Mouse (Mus musculus) G1E (cell line): ENCODE results near the gene Grik5. TPM values are rescaled to one million over a fixed set of nuclear protein-coding genes. Genes with fewer than 3 reads are reported as not detected.

Experiments used
- ATAC-seq: 2 replicates; pipeline ENCODE4 v1.8.0; 2016; ENCODE audit warnings: mild to moderate bottlenecking; ENCODE audit not compliant: insufficient number of reproducible peaks, poor library complexity, low FRiP score, severe bottlenecking; ENCODE audit errors: extremely low read depth
- DNase-seq: peaks from one replicate; pipeline ENCODE4 v3.0.0; 2012; ENCODE audit warnings: low spot score
- H3K27me3 ChIP-seq: 2 replicates; pipeline ENCODE4 v1.6.1; 2012; ENCODE audit warnings: mild to moderate bottlenecking, low read length, inconsistent platforms; ENCODE audit not compliant: insufficient read depth
- H3K36me3 ChIP-seq: replicated peaks from 2 replicates; pipeline ENCODE3; 2012; ENCODE audit warnings: mild to moderate bottlenecking, inconsistent platforms
- H3K4me1 ChIP-seq: 2 replicates; pipeline ENCODE4 v1.6.1; 2012; ENCODE audit warnings: low read depth, low read length, inconsistent platforms, mixed read lengths; ENCODE audit not compliant: insufficient read depth
- H3K4me3 ChIP-seq: 2 replicates; pipeline ENCODE4 v1.5.1; 2012; ENCODE audit warnings: low read depth, mild to moderate bottlenecking, inconsistent platforms, low read length, moderate library complexity, mixed read lengths
- H3K9me3 ChIP-seq: replicated peaks from 2 replicates; pipeline ENCODE4 v1.6.1; 2012; ENCODE audit warnings: inconsistent platforms
- CTCF ChIP-seq: IDR thresholded peaks from 2 replicates; pipeline ENCODE4 v1.5.1; 2012; ENCODE audit warnings: low read depth, low read length, inconsistent platforms, mixed read lengths
- GATA1 ChIP-seq: IDR thresholded peaks from 2 replicates; pipeline ENCODE4 v1.6.1; 2012; ENCODE audit warnings: borderline replicate concordance, low read length, inconsistent platforms, mixed read lengths
- GATA2 ChIP-seq: IDR thresholded peaks from 2 replicates; pipeline ENCODE4 v1.6.1; 2012; ENCODE audit warnings: low read depth, low read length, inconsistent platforms, borderline replicate concordance
- POLR2AphosphoS5 ChIP-seq: IDR thresholded peaks from 2 replicates; pipeline ENCODE4 v1.6.1; 2012; ENCODE audit warnings: low read depth, low read length, inconsistent platforms; ENCODE audit not compliant: insufficient replicate concordance
- TAL1 ChIP-seq: conservative IDR thresholded peaks from 2 replicates; pipeline ENCODE4 v1.6.1; 2012; ENCODE audit warnings: low read depth, low read length, inconsistent platforms, mixed read lengths
- polyA plus RNA-seq: library from polyadenylated mRNA; stranded (reverse); fragments of >175 nt; gene quantifications from 2 replicates; pipeline ENCODE4 v1.2.3, GENCODE M21; 2012
- total RNA-seq, 2 experiments: library from RNA; stranded (forward) in 1 of 2; stranded (reverse) in 1 of 2; fragments of 200-1000 nt in 1 of 2; fragments of >200 nt in 1 of 2; fragmentation: Nextera tagmentation in 1 of 2; gene quantifications; 2 replicates each; pipeline ENCODE4 v1.2.3; 2014 to 2017

The Grik5 gene
- total and polyA plus RNA-seq, 3 experiments, result 91.3 to 198 (median 94.6) TPM

GRCm38 (mm10) chr7:25003291-25003690, 68.9 kb downstream of the Grik5 start:
- Histone ChIP-seq H3K36me3 (no peaks in the 10 kb centered on the region), H3K9me3 (no peaks in the 10 kb centered on the region), H3K4me3 (no peak overlapping the region), H3K4me1 (no peaks in the 10 kb centered on the region), H3K27me3 (peaks cover 11% of the 10 kb centered on the region; the same call in 1 of the 2 replicates)
- DNase-seq (no peak), ATAC-seq (no peak)
- TF ChIP-seq CTCF (no peak), POLR2AphosphoS5 (no peak), TAL1 (no peak), GATA2 (no peak), GATA1 (no peak)

- no peak for ATAC-seq
- no peak for DNase-seq
- no peaks in the 10 kb centered on the region for H3K4me1 ChIP-seq
- no peaks in the 10 kb centered on the region for H3K9me3 ChIP-seq
- no peak overlapping the region for H3K4me3 ChIP-seq
- TF ChIP-seq CTCF, result no peak
- TF ChIP-seq TAL1, result no peak
- no peaks in the 10 kb centered on the region for H3K36me3 ChIP-seq
- H3K27me3 ChIP-seq, result peaks cover 11% of the 10 kb centered on the region; the same call in 1 of the 2 replicates
These were observed 71.4 kb downstream of the Grik5 start for GRCm38 (mm10) chr7:25000711-25001110.

GRCm38 (mm10) chr7:25000211-25000610, 71.9 kb downstream of the Grik5 start:
- no peak for ATAC-seq
- H3K4me1 ChIP-seq, result no peaks in the 10 kb centered on the region
- no peak for TF ChIP-seq CTCF
- TF ChIP-seq POLR2AphosphoS5, result no peak
- no peak for TF ChIP-seq TAL1
- no peak for TF ChIP-seq GATA1
- no peak for TF ChIP-seq GATA2
- H3K27me3 ChIP-seq, result peaks cover 11% of the 10 kb centered on the region; the same call in 1 of the 2 replicates
- no peaks in the 10 kb centered on the region for H3K36me3 ChIP-seq
- H3K9me3 ChIP-seq, result no peaks in the 10 kb centered on the region
- H3K4me3 ChIP-seq, result no peak overlapping the region
- no peak for DNase-seq

- H3K4me3 ChIP-seq, result no peak overlapping the region
- no peaks in the 10 kb centered on the region for H3K4me1 ChIP-seq
- H3K27me3 ChIP-seq, result peaks cover 21% of the 10 kb centered on the region
- TF ChIP-seq TAL1 (no peak), CTCF (no peak), GATA2 (no peak), GATA1 (no peak), POLR2AphosphoS5 (no peak)
- DNase-seq (no peak), ATAC-seq (no peak)
- no peaks in the 10 kb centered on the region for H3K9me3 ChIP-seq
- no peaks in the 10 kb centered on the region for H3K36me3 ChIP-seq
These were observed 79.1 kb downstream of the Grik5 start for GRCm38 (mm10) chr7:24993081-24993480.

- no peaks in the 10 kb centered on the region for H3K4me1 ChIP-seq
- no peaks in the 10 kb centered on the region for H3K9me3 ChIP-seq
- no peak overlapping the region for H3K4me3 ChIP-seq
- DNase-seq (no peak), ATAC-seq (no peak)
- no peaks in the 10 kb centered on the region for H3K36me3 ChIP-seq
- H3K27me3 ChIP-seq, result peaks cover 29% of the 10 kb centered on the region
- TF ChIP-seq GATA2 (no peak), GATA1 (no peak), CTCF (no peak)
These were observed 81.7 kb downstream of the Grik5 start for GRCm38 (mm10) chr7:24990478-24990877.

GRCm38 (mm10) chr7:24987941-24988340, 84.2 kb downstream of the Grik5 start:
- no peaks in the 10 kb centered on the region for H3K9me3 ChIP-seq
- TF ChIP-seq TAL1 (no peak), CTCF (no peak), POLR2AphosphoS5 (no peak), GATA2 (no peak), GATA1 (no peak)
- H3K36me3 ChIP-seq, result no peaks in the 10 kb centered on the region
- no peaks in the 10 kb centered on the region for H3K4me1 ChIP-seq
- no peak for ATAC-seq
- no peak for DNase-seq
- peaks cover 16% of the 10 kb centered on the region for H3K27me3 ChIP-seq
- H3K4me3 ChIP-seq, result no peak overlapping the region

- DNase-seq (no peak), ATAC-seq (no peak)
- no peak overlapping the region for H3K4me3 ChIP-seq
- H3K4me1 ChIP-seq, result no peaks in the 10 kb centered on the region
- TF ChIP-seq CTCF (0 out of 2 replicates have a peak, but pooled peaks have one; percentile 15), TAL1 (no peak)
- H3K27me3 ChIP-seq, result peaks cover 17% of the 10 kb centered on the region; the same call in 1 of the 2 replicates
- H3K36me3 ChIP-seq, result no peaks in the 10 kb centered on the region
- H3K9me3 ChIP-seq, result no peaks in the 10 kb centered on the region
These were observed 86.3 kb downstream of the Grik5 start for GRCm38 (mm10) chr7:24985799-24986198.
